Mouse (Mus musculus) heart, adult 11 months (tissue): ENCODE measurements at regions not wholly inside any gene's neighbourhood (a gene's known extent, or its start where the extent isn't known, plus 50 kb on each side); places are given as distances from the start of the nearest gene placed in this dataset.
"Not testable (repeated sequence)": the region's sequence is repeated elsewhere in the genome, so short reads cannot be mapped to it uniquely, and the experiment has no call there.

Experiments
- DNase-seq: peaks from one replicate; pipeline ENCODE4 v3.0.0; 2022

- DNase-seq: no peak
These were observed 1255.9 kb upstream of the Pcdh10 start for GRCm38 (mm10) chr3:44122311-44122710.

GRCm38 (mm10) chr3:44130657-44131056, 1247.5 kb upstream of the Pcdh10 start:
- no peak for DNase-seq

GRCm38 (mm10) chr3:44154526-44154925, 1223.7 kb upstream of the Pcdh10 start:
- no peak for DNase-seq

GRCm38 (mm10) chr3:44199876-44200275, 1178.3 kb upstream of the Pcdh10 start:
- DNase-seq: not testable (repeated sequence)

- DNase-seq: peak; percentile 74
These were observed 1140.7 kb upstream of the Pcdh10 start for GRCm38 (mm10) chr3:44237532-44237931.
